ENCODE assay signal across 8 mouse cellular contexts in the genomic region with DNA sequence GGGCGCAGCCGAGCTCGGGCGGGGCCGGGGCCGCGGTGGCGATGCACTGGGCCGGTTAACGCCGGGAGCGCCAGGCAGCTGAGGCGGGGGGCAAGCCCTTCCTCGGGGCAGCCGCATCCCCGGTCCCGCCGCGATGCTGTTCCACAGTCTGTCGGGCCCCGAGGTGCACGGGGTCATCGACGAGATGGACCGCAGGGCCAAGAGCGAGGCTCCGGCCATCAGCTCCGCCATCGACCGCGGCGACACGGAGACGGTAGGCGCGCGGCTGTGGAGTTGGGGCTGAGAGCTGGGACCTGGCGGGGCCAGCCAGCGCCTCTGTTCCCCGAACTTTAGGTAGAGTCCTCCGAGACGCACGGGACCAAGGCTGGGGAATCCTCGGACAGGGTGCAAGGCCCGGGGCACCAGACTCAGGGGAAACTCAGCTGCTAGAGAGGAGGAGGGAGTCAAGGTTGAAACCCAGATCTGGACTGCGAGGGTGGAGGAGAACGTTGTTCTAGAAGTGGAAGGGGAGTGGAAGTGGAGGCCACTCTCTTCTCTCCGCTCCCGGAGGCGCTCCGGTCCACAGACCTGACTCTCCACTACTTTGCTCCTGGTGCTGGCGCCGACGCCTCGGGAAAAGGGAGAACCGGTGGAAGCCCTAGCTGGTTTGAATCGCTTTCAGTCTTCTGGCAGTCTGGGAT. TPM values are rescaled to one million over a fixed set of nuclear protein-coding genes. Genes with fewer than 3 reads are reported as not detected.
DNase-seq lines count a peak whose midpoint lies in the region; ATAC-seq and TF ChIP-seq lines count a peak whose summit lies in the region.

No protein-coding gene starts in this region.

- TF ChIP-seq CTCF in C2C12 (IDR thresholded peaks at IDR 0.05; ENCODE audit: control insufficient read depth, insufficient read depth, insufficient read length): no peak

- under 1% methylated on average over 55 of the region's 57 CpGs for WGBS in forebrain, embryonic 11.5 days
- under 1% methylated on average over 56 of the region's 57 CpGs for WGBS in limb, embryonic 14.5 days
- WGBS in stomach, embryonic 14.5 days: under 1% methylated on average over 57 of the region's 57 CpGs

- TF ChIP-seq POLR2A in limb, embryonic 14.5 days (IDR thresholded peaks at IDR 0.05; ENCODE audit: borderline replicate concordance, extremely low read depth, insufficient read depth, insufficient read length): no peak

- H3K27ac ChIP-seq in forebrain, embryonic 11.5 days (ENCODE audit: low read depth, low read length): peak overlapping the region; percentile 97
- H3K27ac ChIP-seq in limb, embryonic 14.5 days (replicated peaks; ENCODE audit: low read depth, low read length): peak overlapping the region; percentile 33
- no peak overlapping the region for H3K27ac ChIP-seq in stomach, embryonic 14.5 days (ENCODE audit: low read length)

- peak overlapping the region; percentile 36 for H3K4me3 ChIP-seq in C2C12 (ENCODE audit: insufficient read depth, poor library complexity, severe bottlenecking)
- H3K4me3 ChIP-seq in forebrain, embryonic 11.5 days (ENCODE audit: low read depth, low read length): peak overlapping the region; percentile 93
- H3K4me3 ChIP-seq in limb, embryonic 14.5 days (replicated peaks; ENCODE audit: low read length): peak overlapping the region; percentile 74
- peak overlapping the region; percentile 34 for H3K4me3 ChIP-seq in stomach, embryonic 14.5 days (ENCODE audit: low read depth, low read length)

- no peaks in the 10 kb centered on the region for H3K79me3 ChIP-seq in C2C12 (ENCODE audit: low read depth)

- no peaks in the 10 kb centered on the region for H3K9me3 ChIP-seq in forebrain, embryonic 11.5 days (ENCODE audit: control insufficient read depth, low read length)
- no peaks in the 10 kb centered on the region for H3K9me3 ChIP-seq in limb, embryonic 14.5 days (ENCODE audit: control insufficient read depth, low read length)
- no peaks in the 10 kb centered on the region for H3K9me3 ChIP-seq in stomach, embryonic 14.5 days (ENCODE audit: control insufficient read depth, low read depth, low read length)

- no peak overlapping the region for H3ac ChIP-seq in C2C12 (ENCODE audit: control insufficient read depth, insufficient read length, low read depth)

- peaks cover 16% of the 10 kb centered on the region for H3K4me1 ChIP-seq in forebrain, embryonic 11.5 days (replicated peaks; ENCODE audit: control insufficient read depth, insufficient read depth, low read length)
- peaks cover 20% of the 10 kb centered on the region for H3K4me1 ChIP-seq in limb, embryonic 14.5 days (ENCODE audit: control insufficient read depth, insufficient read depth, low read length)
- H3K4me1 ChIP-seq in stomach, embryonic 14.5 days (ENCODE audit: control insufficient read depth, insufficient read depth, low read length): peaks cover 26% of the 10 kb centered on the region; the same call in 1 of the 2 replicates

- ATAC-seq in forebrain, embryonic 11.5 days (replicated peaks; ENCODE audit: low FRiP score): no peak
- ATAC-seq in limb, embryonic 14.5 days (ENCODE audit: low FRiP score, low read depth): peak; percentile 6; the same call in 1 of the 2 replicates
- 0 out of 2 replicates have a peak, but pooled peaks have one; percentile 24 for ATAC-seq in stomach, embryonic 14.5 days (ENCODE audit: insufficient number of reproducible peaks, insufficient read depth, low FRiP score, low read depth)

- peak overlapping the region; percentile 85 for H3K4me2 ChIP-seq in forebrain, embryonic 11.5 days (ENCODE audit: low read depth, low read length, severe bottlenecking)
- peak overlapping the region; percentile 93 for H3K4me2 ChIP-seq in limb, embryonic 14.5 days (replicated peaks; ENCODE audit: low read depth, low read length, severe bottlenecking)
- H3K4me2 ChIP-seq in stomach, embryonic 14.5 days (replicated peaks; ENCODE audit: low read depth, low read length): peak overlapping the region; percentile 62

- H3K9ac ChIP-seq in forebrain, embryonic 11.5 days (ENCODE audit: low read length): peak overlapping the region; percentile 99
- peak overlapping the region; percentile 77 for H3K9ac ChIP-seq in limb, embryonic 14.5 days (ENCODE audit: low read depth, low read length, severe bottlenecking)
- no peak overlapping the region for H3K9ac ChIP-seq in stomach, embryonic 14.5 days (replicated peaks; ENCODE audit: low read depth, low read length)

- H3K36me3 ChIP-seq in C2C12 (ENCODE audit: control insufficient read depth, insufficient read depth): no peaks in the 10 kb centered on the region
- H3K36me3 ChIP-seq in forebrain, embryonic 11.5 days (ENCODE audit: control insufficient read depth, insufficient read depth, low read length): peaks cover 4% of the 10 kb centered on the region; the same call in 1 of the 2 replicates
- H3K36me3 ChIP-seq in limb, embryonic 14.5 days (ENCODE audit: control insufficient read depth, insufficient read depth, low read length): no peaks in the 10 kb centered on the region
- H3K36me3 ChIP-seq in stomach, embryonic 14.5 days (ENCODE audit: control insufficient read depth, insufficient read depth, low read length): no peaks in the 10 kb centered on the region

- peaks cover 25% of the 10 kb centered on the region for H3K27me3 ChIP-seq in C2C12 (ENCODE audit: control insufficient read depth, insufficient read depth, insufficient read length)
- peaks cover 20% of the 10 kb centered on the region for H3K27me3 ChIP-seq in forebrain, embryonic 11.5 days (ENCODE audit: control insufficient read depth, insufficient read depth, low read length)
- H3K27me3 ChIP-seq in limb, embryonic 14.5 days (ENCODE audit: control insufficient read depth, insufficient read depth, low read length): peaks cover 81% of the 10 kb centered on the region
- H3K27me3 ChIP-seq in stomach, embryonic 14.5 days (ENCODE audit: control insufficient read depth, insufficient read depth, low read length): peaks cover 87% of the 10 kb centered on the region

- no peaks in the 10 kb centered on the region for H3K79me2 ChIP-seq in C2C12 (ENCODE audit: control insufficient read depth, insufficient read depth)

- peak; percentile 29 for DNase-seq in gastrocnemius, postnatal 10 days
- no peak for DNase-seq in gastrocnemius, postnatal 25 days
- peak; percentile 78 for DNase-seq in forebrain, embryonic 11.5 days (ENCODE audit: low spot score)
- DNase-seq in limb, embryonic 14.5 days (ENCODE audit: low spot score): no peak
- no peak for DNase-seq in cerebellum, adult 18-20 months
- DNase-seq in urinary bladder, postnatal 36 days (ENCODE audit: low spot score in 2 of 2): no peak

TF ChIP-seq in C2C12, 6 proteins besides CTCF, POLR2A, EP300 and RAD21:
- TF ChIP-seq MAX (IDR thresholded peaks at IDR 0.05) (no peak), MYOD1 (IDR thresholded peaks at IDR 0.05; ENCODE audit: control insufficient read depth, insufficient read length, low read depth) (no peak), USF1 (IDR thresholded peaks at IDR 0.05; ENCODE audit: low read depth) (no peak), CEBPB (IDR thresholded peaks at IDR 0.05; ENCODE audit: low read depth) (no peak), FOSL1 (IDR thresholded peaks at IDR 0.05; ENCODE audit: insufficient read depth, low read length, poor library complexity, severe bottlenecking) (no peak), MYOG (IDR thresholded peaks at IDR 0.05; ENCODE audit: control insufficient read depth, extremely low read depth, insufficient read length) (no peak)
TF ChIP-seq in C2C12: peak in this region for 0.

RNA-seq across cellular contexts. Expression of a gene that starts 12.7 kb away (rescaled TPM):
- total RNA-seq in gastrocnemius, postnatal 10 days (2021): 1 to 10 TPM in 1 of 2 experiments, under 1 TPM in 1; 0.59 to 1.2 TPM
- total RNA-seq in gastrocnemius, postnatal 25 days (2021): under 1 TPM; 0.13 to 0.38 TPM
- polyA plus RNA-seq in C2C12 (2012; fragmentation: generic; extraction: Trizol): 2.8 TPM
- 175 and 195 TPM in 2 replicates for polyA plus RNA-seq in forebrain, embryonic 11.5 days (2014; fragmentation: Nextera tagmentation; extraction: Ambion mirVana)
- 27.5 and 37.0 TPM in 2 replicates for polyA plus RNA-seq in limb, embryonic 14.5 days (2012; rRNA removed)
- 8.7 and 11.4 TPM in 2 replicates for polyA plus RNA-seq in limb, embryonic 14.5 days (2014; fragmentation: Nextera tagmentation; extraction: Ambion mirVana)
- polyA plus RNA-seq in stomach, embryonic 14.5 days (2014; fragmentation: Nextera tagmentation; extraction: Ambion mirVana): not detected in 2 replicates

Comparison
In these comparisons a context has a peak if more than half of its experiments do, and no peak if none do; other contexts are left out.
1. DNase-seq: peak in gastrocnemius, postnatal 10 days (single experiment) and forebrain, embryonic 11.5 days (single experiment); none in gastrocnemius, postnatal 25 days (single experiment), limb, embryonic 14.5 days (single experiment), cerebellum, adult 18-20 months (0 of 2) and urinary bladder, postnatal 36 days (0 of 2).
2. H3K4me3 ChIP-seq: peak in every context shown above with its lines; median percentile 93 in forebrain, embryonic 11.5 days; 74 in limb, embryonic 14.5 days; 36 in C2C12; 34 in stomach, embryonic 14.5 days.
3. Peak in every context shown above with its lines, with median percentiles within 50 percentile points of each other: H3K4me2 ChIP-seq.